Mouse (Mus musculus) embryo, embryonic 10.5 days (tissue): ENCODE results near the gene Dhh.

Source experiments
- DNase-seq: peaks from one replicate; pipeline ENCODE4 v3.0.0-alpha.2; 2015; ENCODE audit warnings: low spot score

Dhh gene

DNA sequence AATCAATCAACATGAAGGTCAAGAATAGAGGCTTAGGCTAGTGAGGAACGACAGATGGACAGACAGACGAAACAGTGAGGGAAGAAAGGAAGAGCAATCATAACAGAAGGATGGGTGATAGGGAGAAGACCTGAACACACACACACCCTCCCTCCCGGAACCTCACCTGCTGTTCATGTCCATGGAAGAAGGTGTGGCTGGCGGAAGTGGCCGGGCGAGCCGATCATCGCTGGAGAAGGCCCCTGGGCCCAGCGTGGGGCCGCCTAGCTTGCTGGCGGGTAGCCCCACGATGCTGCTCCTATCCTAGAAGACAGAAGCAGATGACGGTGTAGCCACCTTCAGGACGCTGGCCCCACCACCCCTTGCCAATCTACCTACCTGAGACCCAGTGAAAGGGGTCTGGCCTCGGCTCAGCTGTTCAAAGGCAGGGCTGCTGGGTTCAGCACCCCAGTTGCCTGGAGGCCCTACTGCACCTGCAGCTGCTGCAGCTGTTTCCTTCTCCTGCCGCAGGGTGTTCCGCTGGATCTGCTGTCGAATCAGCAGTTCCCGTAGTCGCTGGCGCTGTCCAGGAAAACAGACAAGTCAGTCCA is 47.0 kb downstream of the Dhh start:
- no peak for DNase-seq

DNA sequence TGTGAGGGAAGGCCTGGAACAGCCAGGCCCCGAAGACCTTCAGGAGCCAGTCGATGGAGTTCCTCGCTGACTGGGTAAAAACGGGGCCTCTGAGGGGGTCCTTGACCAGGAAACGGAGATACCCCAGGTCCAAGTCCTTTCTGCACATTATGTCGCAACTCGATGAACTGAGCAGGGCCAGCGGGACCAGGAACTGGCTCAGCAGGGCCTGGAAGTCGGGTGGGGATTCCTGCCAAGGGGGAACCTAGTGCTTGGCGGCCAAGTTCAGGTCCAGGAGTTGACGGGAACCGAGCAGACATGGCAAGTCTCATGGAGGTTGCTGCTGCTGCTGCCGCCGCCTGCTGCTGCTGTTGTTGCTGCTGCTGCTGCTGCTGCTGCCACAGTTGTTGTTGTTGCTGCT is 47.7 kb downstream of the Dhh start:
- no peak for DNase-seq

DNA sequence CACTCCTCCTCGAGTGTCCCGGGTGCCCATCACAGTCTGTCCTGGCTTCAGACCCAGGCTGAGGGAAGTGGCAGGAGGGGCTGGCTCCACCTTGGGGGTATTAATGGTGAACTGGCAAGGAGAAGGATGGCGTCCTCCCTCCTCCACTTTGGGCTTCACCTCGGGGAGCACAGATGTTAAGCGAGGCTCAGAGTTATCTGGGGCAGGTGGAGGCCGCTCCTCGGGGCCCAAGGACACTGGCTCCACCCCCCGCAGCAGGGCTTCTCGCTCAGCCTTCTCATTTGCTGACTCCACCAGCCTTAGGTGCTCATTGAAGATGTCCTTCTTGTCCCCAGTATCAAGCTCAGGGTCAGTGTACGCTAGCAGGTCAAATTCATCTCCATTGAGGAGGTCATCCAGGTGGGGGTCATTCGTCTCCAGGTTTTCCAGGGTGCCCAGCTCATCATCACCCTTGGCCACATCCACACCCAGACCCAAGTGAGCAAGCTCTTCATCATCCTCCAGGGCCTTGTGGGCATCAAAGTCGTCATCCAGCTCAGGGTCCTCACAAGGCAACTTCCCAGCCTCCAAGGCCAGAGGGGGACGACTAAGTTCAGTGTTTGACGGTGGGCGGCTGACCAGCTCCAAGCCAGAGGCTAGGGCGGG is 48.3 kb downstream of the Dhh start:
- no peak for DNase-seq

DNA sequence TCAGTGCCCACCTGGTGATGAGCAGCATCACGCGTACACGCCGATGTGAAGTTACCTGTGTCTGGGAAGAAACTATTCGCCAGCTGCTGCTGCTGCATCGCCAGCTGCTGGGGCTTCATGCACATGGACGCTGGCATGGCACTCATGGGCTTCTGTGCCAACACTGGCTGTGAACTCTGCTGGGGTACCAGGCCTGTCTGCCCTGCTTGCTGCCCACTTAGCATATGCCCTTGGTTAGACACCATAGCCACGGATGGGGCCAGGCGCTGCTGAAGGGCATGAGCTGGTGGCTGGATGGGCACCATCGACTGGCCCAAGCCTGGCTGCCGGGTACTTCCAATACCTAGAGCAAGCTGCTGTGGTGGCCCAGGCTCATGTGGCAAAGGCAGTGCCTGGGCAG is 49.2 kb downstream of the Dhh start:
- DNase-seq = no peak

DNA sequence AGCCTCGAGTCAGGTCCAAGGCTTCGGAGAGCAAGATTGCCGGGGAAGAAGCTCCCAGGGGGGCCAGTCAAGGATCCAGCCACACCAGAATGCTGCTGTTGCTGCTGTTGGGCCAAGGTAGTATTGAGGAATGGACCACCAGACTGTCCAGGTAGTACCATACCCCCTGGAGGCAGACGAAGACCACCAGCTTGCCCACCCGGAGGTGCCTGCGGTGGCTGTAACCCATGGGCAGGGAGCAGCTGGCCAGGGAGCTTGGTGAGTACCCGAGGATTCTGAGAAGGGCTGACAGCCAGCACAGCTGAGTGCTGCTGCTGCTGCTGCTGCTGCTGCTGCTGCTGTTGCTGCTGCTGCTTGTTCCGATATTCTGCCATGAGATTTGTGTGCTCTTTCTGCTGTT is 52.2 kb downstream of the Dhh start:
- DNase-seq = no peak

DNA sequence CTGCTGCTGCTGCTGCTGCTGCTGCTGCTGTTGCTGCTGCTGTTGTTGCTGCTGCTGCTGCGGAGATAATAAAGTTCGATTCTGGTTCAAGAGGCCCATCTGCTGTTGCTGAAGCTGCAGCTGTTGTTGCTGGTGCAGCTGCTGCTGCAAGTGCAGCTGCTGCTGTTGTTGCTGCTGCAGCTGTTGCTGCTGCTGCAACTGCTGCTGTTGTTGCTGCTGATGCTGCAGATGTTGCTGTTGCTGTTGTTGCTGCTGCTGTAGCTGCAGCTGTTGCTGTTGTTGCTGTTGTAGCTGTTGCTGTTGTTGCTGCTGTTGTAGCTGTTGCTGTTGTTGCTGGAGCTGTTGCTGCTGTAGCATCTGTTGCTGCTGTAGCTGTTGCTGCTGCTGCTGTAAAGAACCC is 53.2 kb downstream of the Dhh start:
- DNase-seq = no peak

DNA sequence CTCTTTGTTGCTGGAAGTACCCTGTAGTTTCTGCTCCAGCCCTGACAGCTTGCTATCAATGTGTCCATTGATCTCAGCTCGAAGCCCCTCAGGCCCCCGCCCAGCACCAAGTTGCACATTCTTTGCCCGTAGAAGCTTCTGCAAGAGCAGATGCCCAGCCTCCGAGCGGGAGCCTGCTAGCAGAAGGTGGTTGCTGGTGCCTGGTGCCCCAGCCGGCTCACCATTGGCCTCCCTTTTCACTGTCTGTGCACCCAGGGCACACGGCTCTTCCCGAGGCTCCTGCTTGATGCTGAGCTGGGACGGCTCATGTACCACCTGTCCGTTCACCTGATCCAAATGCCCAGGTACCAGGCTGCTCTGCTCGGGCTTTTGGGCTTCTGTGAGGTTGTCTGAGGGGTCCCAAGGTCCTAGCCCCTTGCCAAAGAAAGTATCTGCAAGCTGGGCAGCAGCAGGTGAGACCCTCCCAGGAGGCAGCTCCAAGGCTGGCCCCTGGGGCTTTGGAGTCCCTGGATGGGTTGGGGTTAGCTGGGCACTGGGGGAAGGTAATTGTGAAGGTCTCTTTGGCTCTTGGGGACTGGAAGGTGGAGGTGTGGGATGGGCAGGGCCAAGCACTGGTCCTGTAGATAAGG is 54.6 kb downstream of the Dhh start:
- DNase-seq = no peak
